Mouse (Mus musculus): ENCODE data around the gene Arhgap23. TPM values are rescaled to one million over a fixed set of nuclear protein-coding genes. Genes with fewer than 3 reads are reported as not detected.

The Arhgap23 gene
- total RNA-seq, 2 experiments from 2014 or later: 6.5 to 7.1 TPM

Other genes with a start within 250 kb of the Arhgap23 start
- 10 to 100 TPM; 48.9 to 53.5 TPM for gene Kpnb1, start 227.7 kb upstream of the Arhgap23 start, total RNA-seq (2021)
- gene Npepps, start 134.9 kb upstream of the Arhgap23 start, total RNA-seq (2021): 10 to 100 TPM; 49.7 to 60.0 TPM
- gene Mrpl45, start 99.8 kb upstream of the Arhgap23 start, total RNA-seq (2021): 10 to 100 TPM; 34.3 to 41.6 TPM
- gene Gpr179, start 63.5 kb upstream of the Arhgap23 start, total RNA-seq (2021): under 1 TPM in 1 of 2 experiments, not detected in 1; 0.03 TPM
- 10 to 100 TPM; 38.9 to 39.2 TPM for gene Socs7, start 53.0 kb upstream of the Arhgap23 start, total RNA-seq (2021)
- gene 4933428G20Rik, start 84.8 kb downstream of the Arhgap23 start, total RNA-seq (2021): not detected
- gene Srcin1, start 160.7 kb downstream of the Arhgap23 start, total RNA-seq (2021): under 1 TPM; 0.43 to 0.49 TPM
- gene Epop, start 214.2 kb downstream of the Arhgap23 start, total RNA-seq (2021): 1 to 10 TPM; 1.2 to 1.6 TPM
- gene Mllt6, start 247.9 kb downstream of the Arhgap23 start, total RNA-seq (2021): 10 to 100 TPM; 33.0 to 40.5 TPM